Mouse (Mus musculus) pancreas, adult 10 weeks (tissue): Measurements from ENCODE around the gene AU015836. TPM values are rescaled to one million over a fixed set of nuclear protein-coding genes. Genes with fewer than 3 reads are reported as not detected.

ENCODE experiments used
- polyA plus RNA-seq: library from polyadenylated mRNA; stranded (reverse); fragments of 350-450 nt; fragmentation: Illumina TruSeq; extraction: RNeasy Lipid Tissue Mini Kit (QIAGEN cat#74804); gene quantifications from one replicate; pipeline ENCODE4 v1.2.3, GENCODE M21; 2015; ENCODE audit warnings: low read depth, low replicate concordance; ENCODE audit not compliant: insufficient read depth

Gene AU015836
- polyA plus RNA-seq = not detected

DNA sequence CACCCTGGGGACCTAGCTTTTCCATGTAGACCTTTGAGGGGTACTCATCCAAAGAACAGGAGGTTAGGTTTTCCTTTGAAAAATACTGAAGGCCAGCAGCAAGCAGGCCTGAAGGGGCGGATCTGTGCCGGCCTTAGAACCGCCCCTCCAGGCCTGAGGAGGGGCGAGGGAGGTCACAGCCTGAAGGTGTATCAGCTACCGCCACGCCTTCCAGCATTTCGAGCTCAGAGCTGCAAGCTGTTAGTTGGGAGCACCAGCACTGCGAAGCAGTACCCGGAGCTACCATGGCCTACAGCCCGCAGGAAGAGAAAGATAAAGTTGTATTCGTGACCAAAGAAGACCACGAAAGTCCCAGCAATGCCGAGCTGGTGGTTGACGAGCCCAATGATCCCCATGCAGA is at the start of gene AU015836:
TSS of gene AU015836 (plus strand) at position 216 of the 400 bp plus-strand sequence.

Other genes with a start within 250 kb of the AU015836 start
- 6.1 TPM for gene Pdk3, start 136.5 kb upstream of the AU015836 start, polyA plus RNA-seq
- 2.7 TPM for gene Zfx, start 155.0 kb downstream of the AU015836 start, polyA plus RNA-seq
- gene Eif2s3x, start 244.2 kb downstream of the AU015836 start, polyA plus RNA-seq = 18.6 TPM